Mouse (Mus musculus): ENCODE data around the gene Cyp26a1. TPM values are rescaled to one million over a fixed set of nuclear protein-coding genes. Genes with fewer than 3 reads are reported as not detected.

Cyp26a1 gene
- 35.5 and 37.2 TPM in 2 replicates for total RNA-seq (2014; rRNA removed)
- 8.8 and 229 TPM in 2 replicates for polyA plus RNA-seq (2012; rRNA removed)

DNA sequence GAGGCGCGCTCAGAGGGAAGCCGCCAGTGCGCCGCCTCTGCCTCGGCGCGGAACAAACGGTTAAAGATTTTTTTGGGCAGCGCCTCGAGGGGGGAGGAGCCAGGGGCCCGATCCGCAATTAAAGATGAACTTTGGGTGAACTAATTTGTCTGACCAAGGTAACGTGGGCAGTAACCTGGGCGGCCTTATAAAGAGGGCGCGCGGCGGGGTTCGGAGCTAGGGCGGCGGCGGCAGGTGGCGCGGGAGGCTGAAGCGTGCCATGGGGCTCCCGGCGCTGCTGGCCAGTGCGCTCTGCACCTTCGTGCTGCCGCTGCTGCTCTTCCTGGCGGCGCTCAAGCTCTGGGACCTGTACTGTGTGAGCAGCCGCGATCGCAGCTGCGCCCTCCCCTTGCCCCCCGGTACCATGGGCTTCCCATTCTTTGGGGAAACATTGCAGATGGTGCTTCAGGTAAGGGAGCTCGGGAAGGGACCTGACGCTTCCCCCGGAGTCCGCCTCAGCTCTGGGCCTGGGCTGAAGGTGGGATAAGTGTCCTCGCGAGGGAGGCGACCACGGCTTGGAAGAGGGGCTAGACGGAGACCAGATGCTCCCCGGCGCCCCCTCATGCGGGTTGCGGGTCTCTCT, at the start of gene Cyp26a1:
Gene Cyp26a1 (plus strand): TSS at position 148 of the 622 bp plus-strand sequence.
- H3K4me1 ChIP-seq (ENCODE audit: control insufficient read depth, insufficient read depth, low read length) = peaks cover 13% of the 10 kb centered on the region; the same call in 1 of the 2 replicates
- H3K36me3 ChIP-seq (ENCODE audit: control insufficient read depth, insufficient read depth, low read length) = peaks cover 3% of the 10 kb centered on the region; the same call in 1 of the 2 replicates
- WGBS = 3% methylated on average over 51 of the region's 51 CpGs
- no peaks in the 10 kb centered on the region for H3K27me3 ChIP-seq (ENCODE audit: control insufficient read depth, insufficient read depth, low read length)
- DNase-seq (ENCODE audit: extremely low read depth, low read depth, low spot score) = peak; percentile 84
- H3K27ac ChIP-seq (replicated peaks; ENCODE audit: insufficient read depth, low read depth, low read length) = peak within 1 kb of the TSS; percentile 86
- H3K9ac ChIP-seq (ENCODE audit: low read depth, low read length) = peak within 1 kb of the TSS; percentile 65
- peak within 1 kb of the TSS; percentile 68 for H3K4me3 ChIP-seq (ENCODE audit: insufficient read depth, low read depth, low read length)
- TF ChIP-seq POLR2A (IDR thresholded peaks at IDR 0.05; ENCODE audit: extremely low read depth, insufficient read depth, low read length) (peak; percentile 65; the same call in 1 of the 2 replicates), CTCF (IDR thresholded peaks at IDR 0.05; ENCODE audit: low read depth, low read length) (no peak)
- no peaks in the 10 kb centered on the region for H3K79me2 ChIP-seq (ENCODE audit: control insufficient read depth, insufficient read depth, low read length)

DNA sequence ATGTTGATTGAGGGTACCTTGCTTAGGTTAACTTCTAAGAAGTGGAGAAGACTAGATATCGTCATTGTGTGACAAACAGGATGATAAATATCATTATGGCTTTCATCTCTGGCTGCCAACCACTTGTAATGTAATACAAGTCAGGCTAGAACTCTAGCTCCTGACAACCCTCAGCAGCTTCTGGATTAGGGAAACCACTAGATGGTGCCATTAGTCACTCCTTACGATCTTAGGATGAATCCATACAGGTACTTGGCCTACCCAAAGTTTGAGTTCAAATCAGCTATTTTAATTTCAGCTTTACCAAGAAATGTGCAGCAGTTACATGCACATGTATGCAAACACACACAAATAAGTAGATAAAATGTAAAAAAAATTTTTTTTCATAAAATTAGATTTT, 49.6 kb upstream of the Cyp26a1 start:
- Histone ChIP-seq H3K4me1 (ENCODE audit: control insufficient read depth, insufficient read depth, low read length) (no peaks in the 10 kb centered on the region), H3K79me2 (ENCODE audit: control insufficient read depth, insufficient read depth, low read length) (no peaks in the 10 kb centered on the region; the same call in 1 of the 2 replicates), H3K27me3 (ENCODE audit: control insufficient read depth, insufficient read depth, low read length) (no peaks in the 10 kb centered on the region), H3K4me3 (ENCODE audit: insufficient read depth, low read depth, low read length) (no peak overlapping the region), H3K9ac (ENCODE audit: low read depth, low read length) (no peak overlapping the region), H3K27ac (replicated peaks; ENCODE audit: insufficient read depth, low read depth, low read length) (no peak overlapping the region), H3K36me3 (ENCODE audit: control insufficient read depth, insufficient read depth, low read length) (peaks cover 10% of the 10 kb centered on the region)
- 69% methylated on average over 2 of the region's 2 CpGs for WGBS
- no peak for TF ChIP-seq CTCF (IDR thresholded peaks at IDR 0.05; ENCODE audit: low read depth, low read length)
- TF ChIP-seq POLR2A (IDR thresholded peaks at IDR 0.05; ENCODE audit: extremely low read depth, insufficient read depth, low read length) = no peak
- peak; percentile 51 for DNase-seq (ENCODE audit: extremely low read depth, low read depth, low spot score)

DNA sequence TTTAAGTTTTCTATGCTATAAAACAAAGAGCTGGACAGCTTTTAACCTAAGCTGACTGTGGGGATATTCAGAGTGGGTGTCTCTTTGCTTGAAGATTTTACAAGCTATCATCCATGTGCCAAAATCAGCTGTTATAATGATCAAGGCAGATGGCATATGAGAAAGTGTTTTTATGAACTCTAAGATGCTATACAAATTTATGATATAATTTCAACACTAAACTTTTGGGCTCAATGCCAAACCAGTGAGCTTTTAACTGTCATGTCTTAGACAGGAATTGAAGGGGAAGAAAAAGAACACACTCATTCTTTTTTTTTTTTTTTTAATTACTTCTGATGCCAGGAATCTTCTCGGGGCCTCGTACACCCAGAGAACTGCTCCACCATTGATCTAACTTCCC, 47.1 kb upstream of the Cyp26a1 start:
- 75% methylated on average over 2 of the region's 2 CpGs for WGBS
- Histone ChIP-seq H3K4me1 (ENCODE audit: control insufficient read depth, insufficient read depth, low read length) (no peaks in the 10 kb centered on the region), H3K27ac (replicated peaks; ENCODE audit: insufficient read depth, low read depth, low read length) (no peak overlapping the region), H3K9ac (ENCODE audit: low read depth, low read length) (no peak overlapping the region), H3K27me3 (ENCODE audit: control insufficient read depth, insufficient read depth, low read length) (no peaks in the 10 kb centered on the region), H3K4me3 (ENCODE audit: insufficient read depth, low read depth, low read length) (no peak overlapping the region), H3K36me3 (ENCODE audit: control insufficient read depth, insufficient read depth, low read length) (peaks cover 19% of the 10 kb centered on the region), H3K79me2 (ENCODE audit: control insufficient read depth, insufficient read depth, low read length) (no peaks in the 10 kb centered on the region; the same call in 1 of the 2 replicates)
- no peak for DNase-seq (ENCODE audit: extremely low read depth, low read depth, low spot score)
- no peak for TF ChIP-seq CTCF (IDR thresholded peaks at IDR 0.05; ENCODE audit: low read depth, low read length)
- TF ChIP-seq POLR2A (IDR thresholded peaks at IDR 0.05; ENCODE audit: extremely low read depth, insufficient read depth, low read length) = no peak

DNA sequence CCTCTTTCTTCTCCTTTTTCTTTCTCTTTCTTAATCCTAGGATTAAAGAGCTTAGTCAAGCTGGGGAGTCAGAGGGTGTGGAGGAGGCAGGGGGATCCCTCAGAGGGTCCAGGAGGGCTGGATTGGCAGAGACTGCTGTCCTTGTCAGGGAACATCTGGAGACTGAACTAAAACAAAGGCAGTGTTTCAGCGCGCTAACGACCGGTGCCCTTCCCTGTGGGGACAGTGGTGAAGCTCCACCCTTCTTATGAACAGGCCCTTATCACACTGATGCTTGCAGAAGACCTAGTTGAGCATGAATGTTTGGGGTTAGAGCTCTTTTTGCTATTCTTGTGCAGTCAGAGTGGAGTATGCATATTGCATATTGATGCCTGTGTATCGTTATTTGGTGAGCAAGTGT, 43.6 kb upstream of the Cyp26a1 start:
- H3K27me3 ChIP-seq (ENCODE audit: control insufficient read depth, insufficient read depth, low read length) = no peaks in the 10 kb centered on the region
- no peak for DNase-seq (ENCODE audit: extremely low read depth, low read depth, low spot score)
- 83% methylated on average over 5 of the region's 5 CpGs for WGBS
- H3K27ac ChIP-seq (replicated peaks; ENCODE audit: insufficient read depth, low read depth, low read length) = no peak overlapping the region
- H3K79me2 ChIP-seq (ENCODE audit: control insufficient read depth, insufficient read depth, low read length) = no peaks in the 10 kb centered on the region; the same call in 1 of the 2 replicates
- TF ChIP-seq CTCF (IDR thresholded peaks at IDR 0.05; ENCODE audit: low read depth, low read length) (no peak), POLR2A (IDR thresholded peaks at IDR 0.05; ENCODE audit: extremely low read depth, insufficient read depth, low read length) (no peak)
- H3K9ac ChIP-seq (ENCODE audit: low read depth, low read length) = no peak overlapping the region
- H3K4me3 ChIP-seq (ENCODE audit: insufficient read depth, low read depth, low read length) = no peak overlapping the region
- H3K4me1 ChIP-seq (ENCODE audit: control insufficient read depth, insufficient read depth, low read length) = peaks cover 6% of the 10 kb centered on the region; the same call in 1 of the 2 replicates
- peaks cover 16% of the 10 kb centered on the region for H3K36me3 ChIP-seq (ENCODE audit: control insufficient read depth, insufficient read depth, low read length)

DNA sequence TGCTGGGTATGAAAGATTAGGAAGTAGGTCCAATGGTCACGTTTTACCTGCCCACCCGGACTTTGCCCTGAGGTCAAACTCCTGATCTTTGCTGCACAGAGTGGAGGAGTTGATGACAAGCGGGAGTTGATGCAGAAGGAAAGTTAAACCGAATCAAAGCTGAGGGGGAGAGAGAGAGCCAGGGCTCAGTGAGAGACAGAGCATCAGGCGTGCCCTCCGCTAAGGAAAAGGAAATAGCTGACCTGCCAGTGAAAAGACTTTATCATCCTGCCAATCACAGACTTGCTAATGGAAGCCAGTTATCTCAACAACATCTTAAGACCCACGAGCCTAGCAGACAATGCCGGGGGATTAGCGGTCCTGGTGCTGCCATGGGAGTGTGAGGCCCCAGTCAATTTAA, 41.2 kb upstream of the Cyp26a1 start:
- no peaks in the 10 kb centered on the region for H3K27me3 ChIP-seq (ENCODE audit: control insufficient read depth, insufficient read depth, low read length)
- WGBS = 49% methylated on average over 9 of the region's 9 CpGs
- no peak overlapping the region for H3K4me3 ChIP-seq (ENCODE audit: insufficient read depth, low read depth, low read length)
- no peak for TF ChIP-seq POLR2A (IDR thresholded peaks at IDR 0.05; ENCODE audit: extremely low read depth, insufficient read depth, low read length)
- peaks cover 16% of the 10 kb centered on the region for H3K36me3 ChIP-seq (ENCODE audit: control insufficient read depth, insufficient read depth, low read length)
- no peaks in the 10 kb centered on the region; the same call in 1 of the 2 replicates for H3K79me2 ChIP-seq (ENCODE audit: control insufficient read depth, insufficient read depth, low read length)
- peaks cover 6% of the 10 kb centered on the region; the same call in 1 of the 2 replicates for H3K4me1 ChIP-seq (ENCODE audit: control insufficient read depth, insufficient read depth, low read length)
- no peak overlapping the region for H3K27ac ChIP-seq (replicated peaks; ENCODE audit: insufficient read depth, low read depth, low read length)
- DNase-seq (ENCODE audit: extremely low read depth, low read depth, low spot score) = peak; percentile 53
- no peak overlapping the region for H3K9ac ChIP-seq (ENCODE audit: low read depth, low read length)

DNA sequence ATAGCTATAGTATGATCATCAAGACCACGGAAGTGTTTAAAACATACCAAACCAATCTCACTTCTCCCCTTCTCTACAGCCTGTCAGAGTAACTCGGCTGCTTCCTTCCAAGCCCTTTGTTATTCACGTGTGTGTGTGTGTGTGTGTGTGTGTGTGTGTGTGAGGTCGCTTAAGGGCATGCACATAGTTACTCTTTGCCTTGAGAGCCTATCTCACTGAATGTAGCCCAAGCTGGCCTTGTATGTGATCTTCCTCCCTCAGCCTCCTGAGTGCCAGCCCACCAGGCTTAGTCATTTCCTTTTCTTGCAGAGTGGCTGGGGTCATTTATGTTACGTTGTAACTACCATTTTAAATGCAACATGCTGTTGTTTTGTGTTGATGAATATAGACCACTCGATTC, 32.3 kb upstream of the Cyp26a1 start:
- Histone ChIP-seq H3K36me3 (ENCODE audit: control insufficient read depth, insufficient read depth, low read length) (peaks cover 3% of the 10 kb centered on the region; the same call in 1 of the 2 replicates), H3K4me3 (ENCODE audit: insufficient read depth, low read depth, low read length) (no peak overlapping the region), H3K4me1 (ENCODE audit: control insufficient read depth, insufficient read depth, low read length) (no peaks in the 10 kb centered on the region), H3K27ac (replicated peaks; ENCODE audit: insufficient read depth, low read depth, low read length) (no peak overlapping the region), H3K9ac (ENCODE audit: low read depth, low read length) (no peak overlapping the region), H3K27me3 (ENCODE audit: control insufficient read depth, insufficient read depth, low read length) (no peaks in the 10 kb centered on the region), H3K79me2 (ENCODE audit: control insufficient read depth, insufficient read depth, low read length) (peaks cover 7% of the 10 kb centered on the region; the same call in 1 of the 2 replicates)
- whole genome bisulfite sequencing = 84% methylated on average over 6 of the region's 6 CpGs
- TF ChIP-seq POLR2A (IDR thresholded peaks at IDR 0.05; ENCODE audit: extremely low read depth, insufficient read depth, low read length) = no peak
- no peak for TF ChIP-seq CTCF (IDR thresholded peaks at IDR 0.05; ENCODE audit: low read depth, low read length)
- no peak for DNase-seq (ENCODE audit: extremely low read depth, low read depth, low spot score)
